23 mouse cellular contexts compared by ENCODE assay signal in genomic region chr7:25401986-25402385, GRCm38 (mm10). TPM values are rescaled to one million over a fixed set of nuclear protein-coding genes. Genes with fewer than 3 reads are reported as not detected.
DNase-seq lines count a peak whose midpoint lies in the region; ATAC-seq lines count a peak whose summit lies in the region.
"Had no signal": no experiment of that assay in that cellular context is flagged by ENCODE, and none has a peak within 500 bp of the region (broad histone marks: within the 10 kb centered on the region; RNA-seq: fewer than 3 reads in every experiment).

No protein-coding gene starts in this region.

- no peak overlapping the region for H3K4me2 ChIP-seq in heart, embryonic 13.5 days
- H3K4me2 ChIP-seq: hindbrain, embryonic 12.5 days; liver, embryonic 15.5 days had no signal

- ATAC-seq in heart, embryonic 13.5 days (ENCODE audit: extremely low read depth, insufficient number of reproducible peaks, low FRiP score, low TSS enrichment), result no peak
- no peak for ATAC-seq in erythroid progenitor cell, adult 5-6 weeks (replicated peaks; ENCODE audit: low FRiP score, poor library complexity, severe bottlenecking)

- H3K36me3 ChIP-seq in heart, embryonic 13.5 days, result no peaks in the 10 kb centered on the region
- no peaks in the 10 kb centered on the region for H3K36me3 ChIP-seq in limb, embryonic 10.5 days
- H3K36me3 ChIP-seq: hindbrain, embryonic 12.5 days; liver, embryonic 15.5 days; midbrain, embryonic 10.5 days had no signal

- 49% methylated on average over 5 of the region's 5 CpGs for WGBS in heart, embryonic 13.5 days
- 26% methylated on average over 5 of the region's 5 CpGs for WGBS in limb, embryonic 10.5 days

- H3K4me3 ChIP-seq in heart, embryonic 13.5 days, result no peak overlapping the region
- H3K4me3 ChIP-seq in limb, embryonic 10.5 days, result no peak overlapping the region
- H3K4me3 ChIP-seq: erythroblast, embryonic 14.5 days; heart, adult 2 months; hindbrain, embryonic 12.5 days; liver, embryonic 15.5 days; midbrain, embryonic 10.5 days had no signal

- no peak overlapping the region; the same call in 1 of the 2 replicates for H3K27ac ChIP-seq in heart, embryonic 13.5 days (replicated peaks)
- H3K27ac ChIP-seq in limb, embryonic 10.5 days, result peak overlapping the region; percentile 80
- H3K27ac ChIP-seq: heart, adult 2 months; hindbrain, embryonic 12.5 days; liver, embryonic 15.5 days; midbrain, embryonic 10.5 days had no signal

- DNase-seq in heart, adult 9 months (ENCODE audit: low spot score in 2 of 2), result no peak
- peak; percentile 81 for DNase-seq in adrenal gland, adult 8-10 months
- peak; percentile 47 for DNase-seq in adrenal gland, postnatal 25 days
- DNase-seq in limb, embryonic 10.5 days (ENCODE audit: low spot score), result no peak
- DNase-seq in layer of hippocampus, adult 9-11 months, result no peak
- DNase-seq in lung, postnatal 10 days, result no peak
- DNase-seq: cerebellum, adult 18-20 months; layer of hippocampus, postnatal 36 days; left cerebral cortex, postnatal 4 days; right cerebral cortex, postnatal 14 days had no signal

- H3K27me3 ChIP-seq in heart, embryonic 13.5 days (replicated peaks), result no peaks in the 10 kb centered on the region
- H3K27me3 ChIP-seq in limb, embryonic 10.5 days (ENCODE audit: low read depth, poor library complexity, severe bottlenecking), result no peaks in the 10 kb centered on the region
- H3K27me3 ChIP-seq: hindbrain, embryonic 12.5 days; liver, embryonic 15.5 days had no signal

- H3K9ac ChIP-seq in heart, embryonic 13.5 days, result 0 out of 2 replicates have a peak overlapping the region, but pooled peaks have one; percentile 7
- H3K9ac ChIP-seq: hindbrain, embryonic 12.5 days; liver, embryonic 15.5 days had no signal

- H3K4me1 ChIP-seq in heart, embryonic 13.5 days, result peaks cover 6% of the 10 kb centered on the region
- peaks cover 44% of the 10 kb centered on the region for H3K4me1 ChIP-seq in limb, embryonic 10.5 days

- H3K9me3 ChIP-seq in heart, embryonic 13.5 days, result no peaks in the 10 kb centered on the region
- H3K9me3 ChIP-seq in limb, embryonic 10.5 days (replicated peaks), result no peaks in the 10 kb centered on the region
- H3K9me3 ChIP-seq: hindbrain, embryonic 12.5 days; liver, embryonic 15.5 days; midbrain, embryonic 10.5 days had no signal

RNA-seq across cellular contexts. Expression of gene Lipe, which starts 3.5 kb away (rescaled TPM):
- 5.7 and 6.9 TPM in 2 replicates for polyA plus RNA-seq in heart, embryonic 13.5 days (2015; fragmentation: Nextera tagmentation; extraction: Ambion mirVana)
- 100 to 1,000 TPM; 157 to 290 (median 256) TPM for total RNA-seq in adrenal gland, adult 8-10 months (2022)
- 295 and 303 TPM in 2 replicates for total RNA-seq in adrenal gland, postnatal 25 days (2021)
- polyA plus RNA-seq in limb, embryonic 10.5 days (2016; fragmentation: Nextera tagmentation; extraction: Ambion mirVana), result 8.4 and 8.9 TPM in 2 replicates
- 1.1 and 10.9 TPM in 2 replicates for total RNA-seq in erythroid progenitor cell, adult 5-6 weeks (2015; ENCODE audit: low replicate concordance)
- 0.23 and 13.1 TPM in 2 replicates for total RNA-seq in erythroid progenitor cell, adult 5-6 weeks (2017; ENCODE audit: low replicate concordance)

RNA-seq across cellular contexts. Expression of gene Cxcl17, which starts 10.7 kb away (rescaled TPM):
- 0.27 and 0.40 TPM in 2 replicates for polyA plus RNA-seq in heart, embryonic 13.5 days (2015; fragmentation: Nextera tagmentation; extraction: Ambion mirVana)
- total RNA-seq in adrenal gland, adult 8-10 months (2022), result not detected
- total RNA-seq in adrenal gland, postnatal 25 days (2021), result not detected in 2 replicates
- polyA plus RNA-seq in limb, embryonic 10.5 days (2016; fragmentation: Nextera tagmentation; extraction: Ambion mirVana), result 0.54 and 0.91 TPM in 2 replicates
- not detected in 2 replicates for total RNA-seq in erythroid progenitor cell, adult 5-6 weeks (2015; ENCODE audit: low replicate concordance)
- total RNA-seq in erythroid progenitor cell, adult 5-6 weeks (2017; ENCODE audit: low replicate concordance), result not detected in 2 replicates
- total RNA-seq: gastrocnemius, adult 8-10 months; heart, adult 2 months; heart, postnatal 10 days; layer of hippocampus, postnatal 36 days; left cerebral cortex, postnatal 4 days had no signal
- polyA plus RNA-seq: erythroblast, embryonic 14.5 days; intestine, embryonic 14.5 days; liver, embryonic 15.5 days; neural tube, embryonic 11.5 days; spleen, adult 2 months had no signal

RNA-seq across cellular contexts. Expression of gene Cnfn, which starts 32.5 kb away (rescaled TPM):
- polyA plus RNA-seq in heart, embryonic 13.5 days (2015; fragmentation: Nextera tagmentation; extraction: Ambion mirVana), result not detected in 2 replicates
- not detected for total RNA-seq in adrenal gland, adult 8-10 months (2022)
- total RNA-seq in adrenal gland, postnatal 25 days (2021), result not detected in 2 replicates
- not detected in 2 replicates for polyA plus RNA-seq in limb, embryonic 10.5 days (2016; fragmentation: Nextera tagmentation; extraction: Ambion mirVana)
- not detected in 2 replicates for total RNA-seq in erythroid progenitor cell, adult 5-6 weeks (2015; ENCODE audit: low replicate concordance)
- total RNA-seq in erythroid progenitor cell, adult 5-6 weeks (2017; ENCODE audit: low replicate concordance), result not detected in 2 replicates
- total RNA-seq: ES-E14; gastrocnemius, adult 8-10 months; heart, adult 2 months; heart, postnatal 10 days; layer of hippocampus, postnatal 36 days; left cerebral cortex, postnatal 4 days had no signal
- polyA plus RNA-seq: erythroblast, embryonic 14.5 days; heart, adult 2 months; hindbrain, embryonic 12.5 days; intestine, embryonic 14.5 days; midbrain, embryonic 10.5 days; neural tube, embryonic 11.5 days; spleen, adult 2 months had no signal

Comparison
In these comparisons a context has a peak if more than half of its experiments do, and no peak if none do; other contexts are left out.
1. DNase-seq: peak in adrenal gland, adult 8-10 months (single experiment) and adrenal gland, postnatal 25 days (single experiment); none in heart, adult 9 months (0 of 2), limb, embryonic 10.5 days (single experiment), layer of hippocampus, adult 9-11 months (single experiment) and lung, postnatal 10 days (single experiment).
2. RNA of gene Lipe, which starts 3.5 kb away (total RNA-seq): 295 to 303 TPM in adrenal gland, postnatal 25 days and 157 to 290 TPM in adrenal gland, adult 8-10 months; 0.23 to 13.1 TPM in erythroid progenitor cell, adult 5-6 weeks; every median in the first group is over 10 times any median in the second.